Mouse (Mus musculus) hindbrain, embryonic 16.5 days (tissue): ENCODE data around the gene 1700007K13Rik. TPM values are rescaled to one million over a fixed set of nuclear protein-coding genes. Genes with fewer than 3 reads are reported as not detected.

ENCODE experiments used
- ATAC-seq: fragments of 200-750 bp; cut with Nextera tagmentation; 2 replicates; pipeline ENCODE4 v1.8.0; 2017; ENCODE audit warnings: moderate TSS enrichment, moderate library complexity
- H3K27ac ChIP-seq: fragments of 300-500 bp; sonication (generic); 2 replicates; pipeline ENCODE4 v1.5.1; 2014; ENCODE audit warnings: low read depth, mild to moderate bottlenecking, control low read depth, low read length, moderate library complexity
- H3K27me3 ChIP-seq: fragments of 300-500 bp; sonication (generic); replicated peaks from 2 replicates; pipeline ENCODE4 v1.6.1; 2014; ENCODE audit warnings: low read length; ENCODE audit not compliant: control insufficient read depth, insufficient read depth
- H3K36me3 ChIP-seq: fragments of 300-500 bp; sonication (generic); 2 replicates; pipeline ENCODE4 v1.6.1; 2014; ENCODE audit warnings: mild to moderate bottlenecking, low read length, moderate library complexity, mixed read lengths; ENCODE audit not compliant: control insufficient read depth, insufficient read depth
- H3K4me1 ChIP-seq: fragments of 300-500 bp; sonication (generic); 2 replicates; pipeline ENCODE4 v1.6.1; 2014; ENCODE audit warnings: low read depth, low read length; ENCODE audit not compliant: control insufficient read depth, insufficient read depth
- H3K4me2 ChIP-seq: fragments of 300-500 bp; sonication (generic); 2 replicates; pipeline ENCODE4 v1.6.1; 2014; ENCODE audit warnings: mild to moderate bottlenecking, low read length, control low read depth, moderate library complexity
- H3K4me3 ChIP-seq: fragments of 300-500 bp; sonication (generic); 2 replicates; pipeline ENCODE4 v1.5.1; 2014; ENCODE audit warnings: mild to moderate bottlenecking, low read length, control low read depth, moderate library complexity
- H3K9ac ChIP-seq: fragments of 300-500 bp; sonication (generic); 2 replicates; pipeline ENCODE4 v1.6.1; 2014; ENCODE audit warnings: low read depth, mild to moderate bottlenecking, control low read depth, low read length, moderate library complexity
- H3K9me3 ChIP-seq: fragments of 300-500 bp; sonication (generic); 2 replicates; pipeline ENCODE4 v1.6.1; 2014; ENCODE audit warnings: mild to moderate bottlenecking, low read length, moderate library complexity; ENCODE audit not compliant: control insufficient read depth
- WGBS: fragments of 180-500 bp; shearing (Covaris S2); extraction: QIAGEN DNeasy Blood & Tissue Kit; methylation state at CpG from one replicate; pipeline ENCODE4 v1.1.7; 2014; 5-methylcytosine and 5-hydroxymethylcytosine counted together
- polyA plus RNA-seq: library from polyadenylated mRNA; unstranded; fragments of >200 nt; fragmentation: Nextera tagmentation; extraction: Ambion mirVana; gene quantifications from 2 replicates; pipeline ENCODE4 v1.2.1, GENCODE M21; 2015

1700007K13Rik gene
- polyA plus RNA-seq, 1 experiment from 2014 or later, result 3.0 TPM

GRCm38 (mm10) chr2:28453539-28453938 is 12.6 kb downstream of the 1700007K13Rik start:
- Histone ChIP-seq H3K27ac (no peak overlapping the region), H3K27me3 (no peaks in the 10 kb centered on the region), H3K9me3 (no peaks in the 10 kb centered on the region), H3K9ac (no peak overlapping the region), H3K4me2 (no peak overlapping the region), H3K36me3 (peaks cover 28% of the 10 kb centered on the region), H3K4me1 (no peaks in the 10 kb centered on the region), H3K4me3 (no peak overlapping the region)
- no peak for ATAC-seq
- 92% methylated on average over 6 of the region's 6 CpGs for WGBS

- Histone ChIP-seq H3K27me3 (no peaks in the 10 kb centered on the region), H3K27ac (no peak overlapping the region), H3K9me3 (no peaks in the 10 kb centered on the region), H3K9ac (no peak overlapping the region), H3K4me3 (no peak overlapping the region), H3K4me1 (peaks cover 10% of the 10 kb centered on the region), H3K4me2 (no peak overlapping the region), H3K36me3 (peaks cover 28% of the 10 kb centered on the region)
- WGBS, result 92% methylated on average over 11 of the region's 11 CpGs
- no peak for ATAC-seq
Measured at GRCm38 (mm10) chr2:28451663-28452062, 14.5 kb downstream of the 1700007K13Rik start.

- H3K4me3 ChIP-seq, result peak overlapping the region; percentile 72
- WGBS, result 9% methylated on average over 11 of the region's 11 CpGs
- peaks cover 12% of the 10 kb centered on the region; the same call in 1 of the 2 replicates for H3K36me3 ChIP-seq
- H3K9ac ChIP-seq, result peak overlapping the region; percentile 83
- H3K9me3 ChIP-seq, result no peaks in the 10 kb centered on the region
- ATAC-seq, result peak; percentile 72
- peak overlapping the region; percentile 88 for H3K4me2 ChIP-seq
- H3K27ac ChIP-seq, result peak overlapping the region; percentile 80
- H3K27me3 ChIP-seq, result no peaks in the 10 kb centered on the region
- peaks cover 10% of the 10 kb centered on the region for H3K4me1 ChIP-seq
Measured at GRCm38 (mm10) chr2:28447315-28447670, 18.8 kb downstream of the 1700007K13Rik start.

- H3K4me1 ChIP-seq, result peaks cover 10% of the 10 kb centered on the region
- H3K9me3 ChIP-seq, result no peaks in the 10 kb centered on the region
- WGBS, result under 1% methylated on average over 54 of the region's 118 CpGs
- ATAC-seq, result peak; percentile 85
- H3K9ac ChIP-seq, result peak within 1 kb of the TSS; percentile 83
- H3K27me3 ChIP-seq, result no peaks in the 10 kb centered on the region
- H3K4me2 ChIP-seq, result peak within 1 kb of the TSS; percentile 88
- H3K36me3 ChIP-seq, result peaks cover 10% of the 10 kb centered on the region; the same call in 1 of the 2 replicates
- H3K4me3 ChIP-seq, result peak within 1 kb of the TSS; percentile 72
- peak within 1 kb of the TSS; percentile 80 for H3K27ac ChIP-seq
Measured at GRCm38 (mm10) chr2:28446515-28447314, 19.4 kb downstream of the 1700007K13Rik start, which contains the start of gene Ppp1r26. Gene Ppp1r26, plus strand, starts transcription at chr2:28446800.

GRCm38 (mm10) chr2:28446181-28446514 is 20.0 kb downstream of the 1700007K13Rik start:
- Histone ChIP-seq H3K36me3 (peaks cover 10% of the 10 kb centered on the region; the same call in 1 of the 2 replicates), H3K27ac (peak overlapping the region; percentile 80), H3K27me3 (no peaks in the 10 kb centered on the region), H3K4me2 (peak overlapping the region; percentile 88), H3K4me1 (peaks cover 10% of the 10 kb centered on the region), H3K9me3 (no peaks in the 10 kb centered on the region), H3K4me3 (peak overlapping the region; percentile 72), H3K9ac (peak overlapping the region; percentile 83)
- 7% methylated on average over 5 of the region's 5 CpGs for WGBS
- ATAC-seq, result peak; percentile 21; the same call in 1 of the 2 replicates

- H3K36me3 ChIP-seq, result peaks cover 5% of the 10 kb centered on the region; the same call in 1 of the 2 replicates
- no peaks in the 10 kb centered on the region for H3K9me3 ChIP-seq
- no peak overlapping the region for H3K9ac ChIP-seq
- no peaks in the 10 kb centered on the region for H3K27me3 ChIP-seq
- H3K4me3 ChIP-seq, result no peak overlapping the region
- H3K27ac ChIP-seq, result no peak overlapping the region
- WGBS, result 89% methylated on average over 4 of the region's 4 CpGs
- ATAC-seq, result no peak
- no peak overlapping the region for H3K4me2 ChIP-seq
- peaks cover 10% of the 10 kb centered on the region for H3K4me1 ChIP-seq
Measured at GRCm38 (mm10) chr2:28445082-28445481, 21.1 kb downstream of the 1700007K13Rik start.

GRCm38 (mm10) chr2:28440842-28441241 is 25.3 kb downstream of the 1700007K13Rik start:
- 79% methylated on average over 6 of the region's 6 CpGs for WGBS
- Histone ChIP-seq H3K27ac (no peak overlapping the region), H3K4me3 (no peak overlapping the region), H3K27me3 (no peaks in the 10 kb centered on the region), H3K36me3 (no peaks in the 10 kb centered on the region), H3K4me2 (no peak overlapping the region), H3K9me3 (no peaks in the 10 kb centered on the region), H3K4me1 (no peaks in the 10 kb centered on the region), H3K9ac (no peak overlapping the region)
- ATAC-seq, result no peak

GRCm38 (mm10) chr2:28435401-28435800 is 30.7 kb downstream of the 1700007K13Rik start:
- Histone ChIP-seq H3K9ac (no peak overlapping the region), H3K27ac (no peak overlapping the region), H3K27me3 (no peaks in the 10 kb centered on the region), H3K4me3 (no peak overlapping the region), H3K4me1 (no peaks in the 10 kb centered on the region), H3K4me2 (no peak overlapping the region), H3K36me3 (no peaks in the 10 kb centered on the region), H3K9me3 (no peaks in the 10 kb centered on the region)
- 91% methylated on average over 11 of the region's 11 CpGs for WGBS
- no peak for ATAC-seq

- ATAC-seq, result no peak
- Histone ChIP-seq H3K9ac (no peak overlapping the region), H3K27me3 (no peaks in the 10 kb centered on the region), H3K27ac (no peak overlapping the region), H3K4me2 (no peak overlapping the region), H3K9me3 (no peaks in the 10 kb centered on the region), H3K4me3 (no peak overlapping the region), H3K4me1 (no peaks in the 10 kb centered on the region), H3K36me3 (no peaks in the 10 kb centered on the region)
- 17% methylated on average over 1 of the region's 2 CpGs for WGBS
Measured at GRCm38 (mm10) chr2:28433512-28433911, 32.6 kb downstream of the 1700007K13Rik start.
